Comparison of ENCODE assay signal across 8 mouse cellular contexts in the genomic region with DNA sequence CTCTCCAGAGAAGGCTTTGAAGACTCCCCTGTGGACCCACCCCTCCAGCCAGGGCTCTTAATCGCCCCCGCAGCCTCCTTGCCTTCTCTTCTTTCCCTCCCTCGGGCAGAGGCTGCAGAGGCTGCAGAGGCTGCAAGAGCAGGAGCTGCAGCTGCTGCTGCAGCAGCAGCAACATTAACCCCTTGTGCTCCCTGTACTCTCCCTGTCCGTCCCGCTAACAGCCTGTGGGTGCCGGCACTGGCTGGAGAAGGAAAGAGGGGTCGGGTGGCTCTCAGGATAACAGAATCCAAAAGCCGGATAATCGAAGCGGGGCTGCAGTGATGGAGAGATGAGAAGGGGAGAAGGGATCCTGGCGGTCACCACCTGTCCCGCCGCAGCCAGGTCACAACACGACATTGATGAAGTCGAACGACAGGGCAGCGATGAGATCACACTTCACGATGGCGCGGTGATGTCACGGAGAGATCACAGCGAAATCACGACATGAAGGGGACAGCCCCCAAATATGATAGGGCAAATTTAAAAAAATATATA. TPM values are rescaled to one million over a fixed set of nuclear protein-coding genes. Genes with fewer than 3 reads are reported as not detected.
DNase-seq lines count a peak whose midpoint lies in the region; ATAC-seq and TF ChIP-seq lines count a peak whose summit lies in the region.

No protein-coding gene starts in this region.

- no peaks in the 10 kb centered on the region for H3K27me3 ChIP-seq in MEL (ENCODE audit: control insufficient read depth in 1 of 2, insufficient read depth in 2 of 2, low read length in 2 of 2)
- no peaks in the 10 kb centered on the region for H3K27me3 ChIP-seq in forebrain, embryonic 16.5 days (replicated peaks; ENCODE audit: control insufficient read depth, insufficient read depth, low read length)
- no peaks in the 10 kb centered on the region for H3K27me3 ChIP-seq in liver, embryonic 15.5 days

- peak; percentile 40 for DNase-seq in kidney, postnatal 10 days
- DNase-seq in kidney, adult 18-20 months = no peak
- DNase-seq in MEL (ENCODE audit: low read depth, low spot score) = no peak
- peak; percentile 24 for DNase-seq in c-Kit-negative CD71-positive TER-119-positive erythroid progenitor cells, embryonic 14.5 days (ENCODE audit: low read depth, low spot score)
- DNase-seq in retina, postnatal 1 day = peak; percentile 63
- DNase-seq in ovary, postnatal 10 days (ENCODE audit: low spot score) = no peak

- peak overlapping the region; percentile 79 for H3K9ac ChIP-seq in MEL (ENCODE audit: control insufficient read depth, low read depth, low read length, poor library complexity, severe bottlenecking)
- H3K9ac ChIP-seq in forebrain, embryonic 16.5 days (replicated peaks; ENCODE audit: low read depth, low read length) = peak overlapping the region; percentile 90
- peak overlapping the region; percentile 90 for H3K9ac ChIP-seq in liver, embryonic 15.5 days

- peak overlapping the region; percentile 87 to 93 for H3K4me3 ChIP-seq in MEL (ENCODE audit: control insufficient read depth in 1 of 2, insufficient read depth in 1 of 2, low read depth in 2 of 2, low read length in 2 of 2)
- H3K4me3 ChIP-seq in forebrain, embryonic 16.5 days (replicated peaks; ENCODE audit: low read length) = peak overlapping the region; percentile 80
- peak overlapping the region; percentile 93 for H3K4me3 ChIP-seq in liver, embryonic 15.5 days (replicated peaks)

- H3K79me2 ChIP-seq in MEL (ENCODE audit: control insufficient read depth, insufficient read depth, low read length, poor library complexity) = peaks cover 14% of the 10 kb centered on the region

- H3K36me3 ChIP-seq in MEL (ENCODE audit: control insufficient read depth in 1 of 2, insufficient read depth in 2 of 2, low read length in 2 of 2) = peaks cover 0 to 5% of the 10 kb centered on the region in 2 experiments; a peak in 2 of 4 replicates
- H3K36me3 ChIP-seq in forebrain, embryonic 16.5 days (ENCODE audit: control insufficient read depth, insufficient read depth) = no peaks in the 10 kb centered on the region
- H3K36me3 ChIP-seq in liver, embryonic 15.5 days (replicated peaks) = peaks cover 11% of the 10 kb centered on the region; the same call in 1 of the 2 replicates

- no peak for TF ChIP-seq POLR2A in MEL (IDR thresholded peaks at IDR 0.05; ENCODE audit: control insufficient read depth in 1 of 2, insufficient read depth in 1 of 2, low read depth in 1 of 2, low read length in 2 of 2, poor library complexity in 1 of 2)

- H3K4me1 ChIP-seq in MEL (ENCODE audit: control insufficient read depth in 1 of 2, insufficient read depth in 2 of 2, low read length in 2 of 2) = peaks cover 0 to 6% of the 10 kb centered on the region in 2 experiments; a peak in 2 of 4 replicates
- H3K4me1 ChIP-seq in forebrain, embryonic 16.5 days (replicated peaks; ENCODE audit: control insufficient read depth, insufficient read depth, low read length) = peaks cover 59% of the 10 kb centered on the region
- H3K4me1 ChIP-seq in liver, embryonic 15.5 days (replicated peaks) = peaks cover 28% of the 10 kb centered on the region

- TF ChIP-seq RAD21 in MEL (IDR thresholded peaks at IDR 0.05; ENCODE audit: low read depth, low read length) = no peak

- H3K9me3 ChIP-seq in MEL (replicated peaks; ENCODE audit: insufficient read depth, low read length) = no peaks in the 10 kb centered on the region
- no peaks in the 10 kb centered on the region for H3K9me3 ChIP-seq in forebrain, embryonic 16.5 days (ENCODE audit: control insufficient read depth, low read length)
- H3K9me3 ChIP-seq in liver, embryonic 15.5 days (replicated peaks) = no peaks in the 10 kb centered on the region

- TF ChIP-seq CTCF in MEL (IDR thresholded peaks at IDR 0.05 in 2 of 3, conservative IDR thresholded peaks at IDR 0.05 in 1 of 3; ENCODE audit: control insufficient read depth in 1 of 3, insufficient read depth in 1 of 3, low read depth in 2 of 3, low read length in 3 of 3, poor library complexity in 1 of 3, severe bottlenecking in 1 of 3) = no peak

- no peak for TF ChIP-seq EP300 in MEL (IDR thresholded peaks at IDR 0.05; ENCODE audit: low read depth in 1 of 2, low read length in 2 of 2)

- H3K4me2 ChIP-seq in forebrain, embryonic 16.5 days (ENCODE audit: low read length) = peak overlapping the region; percentile 78
- H3K4me2 ChIP-seq in liver, embryonic 15.5 days = peak overlapping the region; percentile 98

- WGBS in forebrain, embryonic 16.5 days = 0% methylated on average over 23 of the region's 23 CpGs
- WGBS in liver, embryonic 15.5 days (ENCODE audit: insufficient replicate concordance) = under 1% methylated on average over 23 of the region's 23 CpGs

- no peak for ATAC-seq in forebrain, embryonic 16.5 days
- ATAC-seq in liver, embryonic 15.5 days (ENCODE audit: insufficient read depth) = no peak

- peak overlapping the region; percentile 25; the same call in 1 of the 2 replicates for H3K27ac ChIP-seq in MEL (ENCODE audit: control insufficient read depth, low read depth, low read length)
- peak overlapping the region; percentile 95 for H3K27ac ChIP-seq in forebrain, embryonic 16.5 days (ENCODE audit: low read length)
- no peak overlapping the region; the same call in 1 of the 2 replicates for H3K27ac ChIP-seq in liver, embryonic 15.5 days (replicated peaks)

TF ChIP-seq in MEL, 35 proteins besides CTCF, POLR2A, EP300 and RAD21:
- no peak for TF ChIP-seq HCFC1 (IDR thresholded peaks at IDR 0.05; ENCODE audit: low read depth, low read length)
- TF ChIP-seq RCOR1 (IDR thresholded peaks at IDR 0.05; ENCODE audit: low read depth, low read length) = 0 out of 2 replicates have a peak, but pooled peaks have one; percentile 26
TF ChIP-seq in MEL: peak in this region for 1.

RNA-seq across cellular contexts. Expression of gene Ncdn, which starts 0.6 kb away (rescaled TPM):
- total RNA-seq in MEL (2012; rRNA removed) = 24.3 and 27.3 TPM in 2 replicates
- polyA plus RNA-seq in MEL (2012; ENCODE audit: insufficient read depth in 1 of 2, insufficient read length in 2 of 2, low read depth in 1 of 2, low replicate concordance in 2 of 2, missing spikeins in 1 of 2) = 10 to 100 TPM in 1 of 2 experiments, not detected in 1; 36.2 TPM
- 120 and 129 TPM in 2 replicates for polyA plus RNA-seq in forebrain, embryonic 16.5 days (2015; fragmentation: Nextera tagmentation; extraction: Ambion mirVana)
- 6.9 and 7.5 TPM in 2 replicates for polyA plus RNA-seq in liver, embryonic 15.5 days (2015; fragmentation: Nextera tagmentation; extraction: Ambion mirVana)

RNA-seq across cellular contexts. Expression of gene AU040320, which starts 0.7 kb away (rescaled TPM):
- 9.7 and 10.2 TPM in 2 replicates for total RNA-seq in MEL (2012; rRNA removed)
- 10 to 100 TPM in 1 of 2 experiments, not detected in 1; 17.1 TPM for polyA plus RNA-seq in MEL (2012; ENCODE audit: insufficient read depth in 1 of 2, insufficient read length in 2 of 2, low read depth in 1 of 2, low replicate concordance in 2 of 2, missing spikeins in 1 of 2)
- polyA plus RNA-seq in forebrain, embryonic 16.5 days (2015; fragmentation: Nextera tagmentation; extraction: Ambion mirVana) = 32.8 and 35.0 TPM in 2 replicates
- polyA plus RNA-seq in liver, embryonic 15.5 days (2015; fragmentation: Nextera tagmentation; extraction: Ambion mirVana) = 8.4 and 8.9 TPM in 2 replicates

RNA-seq across cellular contexts. Expression of gene Tfap2e, which starts 16.6 kb away (rescaled TPM):
- not detected in 2 replicates for total RNA-seq in MEL (2012; rRNA removed)
- under 1 TPM in 1 of 2 experiments, not detected in 1; 0.03 TPM for polyA plus RNA-seq in MEL (2012; ENCODE audit: insufficient read depth in 1 of 2, insufficient read length in 2 of 2, low read depth in 1 of 2, low replicate concordance in 2 of 2, missing spikeins in 1 of 2)
- 0.34 and 0.75 TPM in 2 replicates for polyA plus RNA-seq in forebrain, embryonic 16.5 days (2015; fragmentation: Nextera tagmentation; extraction: Ambion mirVana)
- not detected in 2 replicates for polyA plus RNA-seq in liver, embryonic 15.5 days (2015; fragmentation: Nextera tagmentation; extraction: Ambion mirVana)

Comparison
In these comparisons a context has a peak if more than half of its experiments do, and no peak if none do; other contexts are left out.
1. DNase-seq: peak in kidney, postnatal 10 days (single experiment), c-Kit-negative CD71-positive TER-119-positive erythroid progenitor cells, embryonic 14.5 days (single experiment) and retina, postnatal 1 day (single experiment); none in kidney, adult 18-20 months (single experiment), MEL (single experiment) and ovary, postnatal 10 days (single experiment).
2. Peak in every context shown above with its lines, with median percentiles within 50 percentile points of each other: H3K4me3 ChIP-seq and H3K9ac ChIP-seq.